Mouse (Mus musculus): ENCODE data around the gene Gcgr. TPM values are rescaled to one million over a fixed set of nuclear protein-coding genes. Genes with fewer than 3 reads are reported as not detected.

Gene Gcgr
- total and polyA plus RNA-seq, 3 experiments: not detected

DNA sequence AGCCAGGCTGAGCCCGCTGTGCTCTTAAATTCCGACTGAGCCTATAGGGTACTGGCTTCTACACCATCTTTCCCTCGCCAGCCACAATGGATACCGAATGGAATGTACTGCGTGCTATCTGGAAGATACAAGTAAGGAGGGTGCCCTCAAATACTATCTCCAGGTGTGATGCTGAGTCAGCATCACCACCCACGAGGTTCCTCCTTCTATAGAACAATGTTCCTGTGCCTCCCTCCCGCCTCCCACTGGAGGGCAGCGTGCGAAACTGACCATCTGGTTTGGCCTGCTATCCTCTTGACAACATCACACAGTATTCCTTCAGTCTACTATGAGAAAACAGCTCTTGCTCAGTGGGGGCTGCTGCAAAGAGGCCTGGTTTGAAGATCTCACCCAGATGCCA is 34.6 kb downstream of the Gcgr start:
- Histone ChIP-seq H3K4me3 (ENCODE audit: control insufficient read depth in 1 of 2, insufficient read depth in 1 of 2, low read depth in 2 of 2, low read length in 2 of 2) (no peak overlapping the region), H3K79me2 (ENCODE audit: control insufficient read depth, insufficient read depth, low read length, poor library complexity) (peaks cover 10% of the 10 kb centered on the region; the same call in 1 of the 2 replicates), H3K36me3 (ENCODE audit: control insufficient read depth in 1 of 2, insufficient read depth in 2 of 2, low read length in 2 of 2) (peaks cover 3 to 50% of the 10 kb centered on the region in 2 experiments; a peak in 3 of 4 replicates), H3K4me1 (ENCODE audit: control insufficient read depth in 1 of 2, insufficient read depth in 2 of 2, low read length in 2 of 2) (no peaks in the 10 kb centered on the region), H3K27me3 (ENCODE audit: control insufficient read depth in 1 of 2, insufficient read depth in 2 of 2, low read length in 2 of 2) (no peaks in the 10 kb centered on the region), H3K9me3 (replicated peaks; ENCODE audit: insufficient read depth, low read length) (no peaks in the 10 kb centered on the region), H3K9ac (ENCODE audit: control insufficient read depth, low read depth, low read length, poor library complexity, severe bottlenecking) (no peak overlapping the region), H3K27ac (ENCODE audit: control insufficient read depth, low read depth, low read length) (no peak overlapping the region)
- DNase-seq (ENCODE audit: low read depth, low spot score): no peak
- TF ChIP-seq POLR2A (IDR thresholded peaks at IDR 0.05; ENCODE audit: control insufficient read depth in 1 of 2, insufficient read depth in 1 of 2, low read depth in 1 of 2, low read length in 2 of 2, poor library complexity in 1 of 2): no peak
- no peak for TF ChIP-seq RCOR1 (IDR thresholded peaks at IDR 0.05; ENCODE audit: low read depth, low read length)
- TF ChIP-seq TAL1 (IDR thresholded peaks at IDR 0.05; ENCODE audit: low read length): no peak
- peak; percentile 91 for TF ChIP-seq MAFK (IDR thresholded peaks at IDR 0.05; ENCODE audit: borderline replicate concordance, low read depth, low read length)
- TF ChIP-seq MEF2A (IDR thresholded peaks at IDR 0.05; ENCODE audit: extremely low read depth, insufficient replicate concordance, low read depth, low read length, poor library complexity, severe bottlenecking): no peak
- TF ChIP-seq CTCF (IDR thresholded peaks at IDR 0.05 in 2 of 3, conservative IDR thresholded peaks at IDR 0.05 in 1 of 3; ENCODE audit: control insufficient read depth in 1 of 3, insufficient read depth in 1 of 3, low read depth in 2 of 3, low read length in 3 of 3, poor library complexity in 1 of 3, severe bottlenecking in 1 of 3): peak in 2 of 3 experiments; percentile 13; a peak in 2 of 6 replicates
- no peak for TF ChIP-seq MYB (IDR thresholded peaks at IDR 0.05; ENCODE audit: low read depth, low read length)
- no peak for TF ChIP-seq UBTF (IDR thresholded peaks at IDR 0.05; ENCODE audit: borderline replicate concordance, insufficient read depth, low read depth, low read length)

- Histone ChIP-seq H3K9ac (ENCODE audit: control insufficient read depth, low read depth, low read length, poor library complexity, severe bottlenecking) (no peak overlapping the region), H3K36me3 (ENCODE audit: control insufficient read depth in 1 of 2, insufficient read depth in 2 of 2, low read length in 2 of 2) (peaks cover 19 to 41% of the 10 kb centered on the region in 2 experiments), H3K27me3 (ENCODE audit: control insufficient read depth in 1 of 2, insufficient read depth in 2 of 2, low read length in 2 of 2) (no peaks in the 10 kb centered on the region), H3K4me3 (ENCODE audit: control insufficient read depth in 1 of 2, insufficient read depth in 1 of 2, low read depth in 2 of 2, low read length in 2 of 2) (no peak overlapping the region), H3K4me1 (ENCODE audit: control insufficient read depth in 1 of 2, insufficient read depth in 2 of 2, low read length in 2 of 2) (peaks cover 0 to 14% of the 10 kb centered on the region in 2 experiments; a peak in 1 of 4 replicates), H3K9me3 (replicated peaks; ENCODE audit: insufficient read depth, low read length) (no peaks in the 10 kb centered on the region), H3K79me2 (ENCODE audit: control insufficient read depth, insufficient read depth, low read length, poor library complexity) (peaks cover 32% of the 10 kb centered on the region), H3K27ac (ENCODE audit: control insufficient read depth, low read depth, low read length) (no peak overlapping the region)
- TF ChIP-seq JUND (IDR thresholded peaks at IDR 0.05; ENCODE audit: low read depth, low read length) (no peak), E2F4 (IDR thresholded peaks at IDR 0.05; ENCODE audit: borderline replicate concordance, low read depth, low read length) (no peak), GATA1 (IDR thresholded peaks at IDR 0.05; ENCODE audit: low read depth, low read length) (no peak), CHD2 (IDR thresholded peaks at IDR 0.05; ENCODE audit: low read length) (no peak), ZMIZ1 (IDR thresholded peaks at IDR 0.05; ENCODE audit: low read depth, low read length) (no peak), MAFK (IDR thresholded peaks at IDR 0.05; ENCODE audit: borderline replicate concordance, low read depth, low read length) (peak; percentile 70)
- DNase-seq (ENCODE audit: low read depth, low spot score): no peak
These were observed 37.8 kb downstream of the Gcgr start for GRCm38 (mm10) chr11:120568324-120568723.

GRCm38 (mm10) chr11:120571122-120571521 is 40.6 kb downstream of the Gcgr start:
- H3K79me2 ChIP-seq (ENCODE audit: control insufficient read depth, insufficient read depth, low read length, poor library complexity): peaks cover 44% of the 10 kb centered on the region
- H3K9ac ChIP-seq (ENCODE audit: control insufficient read depth, low read depth, low read length, poor library complexity, severe bottlenecking): peak overlapping the region; percentile 81
- no peaks in the 10 kb centered on the region for H3K27me3 ChIP-seq (ENCODE audit: control insufficient read depth in 1 of 2, insufficient read depth in 2 of 2, low read length in 2 of 2)
- peaks cover 22 to 28% of the 10 kb centered on the region in 2 experiments for H3K36me3 ChIP-seq (ENCODE audit: control insufficient read depth in 1 of 2, insufficient read depth in 2 of 2, low read length in 2 of 2)
- peaks cover 5 to 16% of the 10 kb centered on the region in 2 experiments for H3K4me1 ChIP-seq (ENCODE audit: control insufficient read depth in 1 of 2, insufficient read depth in 2 of 2, low read length in 2 of 2)
- peak; percentile 85 for DNase-seq (ENCODE audit: low read depth, low spot score)
- H3K9me3 ChIP-seq (replicated peaks; ENCODE audit: insufficient read depth, low read length): no peaks in the 10 kb centered on the region
- peak overlapping the region; percentile 70; the same call in 1 of the 2 replicates for H3K27ac ChIP-seq (ENCODE audit: control insufficient read depth, low read depth, low read length)
- H3K4me3 ChIP-seq (ENCODE audit: control insufficient read depth in 1 of 2, insufficient read depth in 1 of 2, low read depth in 2 of 2, low read length in 2 of 2): peak overlapping the region; percentile 85 to 94
- TF ChIP-seq GATA1 (IDR thresholded peaks at IDR 0.05; ENCODE audit: low read depth, low read length): peak; percentile 51; the same call in 1 of the 2 replicates
- TF ChIP-seq MEF2A (IDR thresholded peaks at IDR 0.05; ENCODE audit: extremely low read depth, insufficient replicate concordance, low read depth, low read length, poor library complexity, severe bottlenecking): no peak
- no peak for TF ChIP-seq BHLHE40 (IDR thresholded peaks at IDR 0.05; ENCODE audit: borderline replicate concordance, low read depth, low read length)
- no peak for TF ChIP-seq ZNF384 (IDR thresholded peaks at IDR 0.05; ENCODE audit: low read depth, low read length)
- no peak for TF ChIP-seq USF1 (IDR thresholded peaks at IDR 0.05; ENCODE audit: low read depth, low read length)
- no peak for TF ChIP-seq RAD21 (IDR thresholded peaks at IDR 0.05; ENCODE audit: low read depth, low read length)
- TF ChIP-seq MYC (IDR thresholded peaks at IDR 0.05; ENCODE audit: low read depth, low read length): 0 out of 2 replicates have a peak, but pooled peaks have one; percentile 34
- TF ChIP-seq NRF1 (IDR thresholded peaks at IDR 0.05; ENCODE audit: insufficient read depth, low read depth, low read length, poor library complexity, severe bottlenecking): no peak
- TF ChIP-seq POLR2A (IDR thresholded peaks at IDR 0.05; ENCODE audit: control insufficient read depth in 1 of 2, insufficient read depth in 1 of 2, low read depth in 1 of 2, low read length in 2 of 2, poor library complexity in 1 of 2): peak in 1 of 2 experiments; percentile 52; a peak in 1 of 4 replicates
- TF ChIP-seq CHD1 (IDR thresholded peaks at IDR 0.05; ENCODE audit: low read depth, low read length): no peak
- TF ChIP-seq JUND (IDR thresholded peaks at IDR 0.05; ENCODE audit: low read depth, low read length): no peak
- TF ChIP-seq MAFK (IDR thresholded peaks at IDR 0.05; ENCODE audit: borderline replicate concordance, low read depth, low read length): no peak
- TF ChIP-seq ZMIZ1 (IDR thresholded peaks at IDR 0.05; ENCODE audit: low read depth, low read length): no peak
- 0 out of 2 replicates have a peak, but pooled peaks have one; percentile 45 for TF ChIP-seq HCFC1 (IDR thresholded peaks at IDR 0.05; ENCODE audit: low read depth, low read length)
- TF ChIP-seq E2F4 (IDR thresholded peaks at IDR 0.05; ENCODE audit: borderline replicate concordance, low read depth, low read length): no peak
- TF ChIP-seq RCOR1 (IDR thresholded peaks at IDR 0.05; ENCODE audit: low read depth, low read length): no peak
- no peak for TF ChIP-seq POLR2AphosphoS5 (IDR thresholded peaks at IDR 0.05; ENCODE audit: borderline replicate concordance, low read depth, low read length)

All from MEL (cell line).